Comparison of ENCODE assay signal across 9 mouse cellular contexts in the genomic region with DNA sequence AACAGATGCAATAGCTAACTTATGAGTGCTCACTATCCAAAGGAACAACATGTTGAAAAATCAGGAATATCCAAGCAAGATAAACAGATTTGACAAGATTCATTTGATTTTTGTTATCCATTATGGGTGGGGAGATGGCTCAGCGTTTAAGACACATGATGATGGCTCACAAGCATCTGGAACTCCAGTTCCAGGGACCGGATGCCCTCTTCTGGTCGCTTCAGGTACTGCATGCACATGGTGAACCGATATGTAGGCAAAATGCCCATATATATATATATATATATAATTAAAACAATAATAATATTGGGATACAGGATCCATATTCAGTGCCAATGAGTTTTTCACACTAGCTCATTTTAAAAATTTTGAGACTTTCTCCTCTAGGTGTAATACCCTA. TPM values are rescaled to one million over a fixed set of nuclear protein-coding genes. Genes with fewer than 3 reads are reported as not detected.
A peak's percentile ranks its signal among the peaks of the same experiment; 100 is the strongest.
DNase-seq lines count a peak whose midpoint lies in the region; ATAC-seq and TF ChIP-seq lines count a peak whose summit lies in the region.
"Had no signal": no experiment of that assay in that cellular context is flagged by ENCODE, and none has a peak within 500 bp of the region (broad histone marks: within the 10 kb centered on the region; RNA-seq: fewer than 3 reads in every experiment).

No protein-coding gene starts in this region.

- TF ChIP-seq CTCF in gastrocnemius, adult 2 months (IDR thresholded peaks at IDR 0.05): peak; percentile 75

- H3K9me3 ChIP-seq in neural tube, embryonic 15.5 days (replicated peaks): no peaks in the 10 kb centered on the region; the same call in 1 of the 2 replicates

- H3K27ac ChIP-seq in gastrocnemius, adult 2 months: no peak overlapping the region
- no peak overlapping the region for H3K27ac ChIP-seq in neural tube, embryonic 15.5 days (replicated peaks)

- DNase-seq in gastrocnemius, adult 2 months: peak; percentile 50
- no peak for DNase-seq in gastrocnemius, adult 8-10 months (ENCODE audit: low spot score in 2 of 2)
- peak; percentile 76 for DNase-seq in neural tube, embryonic 10.5 days (ENCODE audit: extremely low spot score, low spot score)
- peak; percentile 68 for DNase-seq in brain, adult 2 months (ENCODE audit: low read depth, low spot score)
- DNase-seq in forelimb bud, embryonic 11.5 days (ENCODE audit: low read depth, low spot score): peak; percentile 75
- peak; percentile 76 for DNase-seq in mesoderm, embryonic 11.5 days (ENCODE audit: low read depth, low spot score)
- peak; percentile 76 for DNase-seq in thymus, postnatal 14 days

- ATAC-seq in neural tube, embryonic 15.5 days (ENCODE audit: low FRiP score): no peak

- peaks cover 10% of the 10 kb centered on the region for H3K4me1 ChIP-seq in neural tube, embryonic 15.5 days

- no peak overlapping the region for H3K9ac ChIP-seq in neural tube, embryonic 15.5 days (replicated peaks)

- no peak overlapping the region for H3K4me3 ChIP-seq in gastrocnemius, adult 2 months
- H3K4me3 ChIP-seq in neural tube, embryonic 15.5 days (replicated peaks): no peak overlapping the region
- H3K4me3 ChIP-seq: myocyte had no signal

- H3K4me2 ChIP-seq in neural tube, embryonic 15.5 days: no peak overlapping the region

- intact Hi-C loops in gastrocnemius, adult 2 months (cut with DNase I): no loop called here

- WGBS in neural tube, embryonic 15.5 days: 21% methylated on average over 4 of the region's 4 CpGs

- no peaks in the 10 kb centered on the region for H3K27me3 ChIP-seq in neural tube, embryonic 15.5 days (replicated peaks)

- H3K36me3 ChIP-seq in neural tube, embryonic 15.5 days: no peaks in the 10 kb centered on the region

RNA-seq across cellular contexts. Expression of gene Intu, which starts 5.7 kb away (rescaled TPM):
- 1 to 10 TPM; 1.2 to 2.3 TPM for total RNA-seq in gastrocnemius, adult 2 months (2021)
- 1 to 10 TPM; 1.3 to 3.6 (median 1.6) TPM for total RNA-seq in gastrocnemius, adult 8-10 months (2022)
- 2.1 and 2.8 TPM in 2 replicates for polyA plus RNA-seq in neural tube, embryonic 15.5 days (2015; fragmentation: Nextera tagmentation; extraction: Ambion mirVana)

Comparison
In these comparisons a context has a peak if more than half of its experiments do, and no peak if none do; other contexts are left out.
1. DNase-seq: peak in gastrocnemius, adult 2 months (single experiment), neural tube, embryonic 10.5 days (single experiment), brain, adult 2 months (single experiment), forelimb bud, embryonic 11.5 days (single experiment), mesoderm, embryonic 11.5 days (single experiment) and thymus, postnatal 14 days (single experiment); none in gastrocnemius, adult 8-10 months (0 of 2).